Mouse (Mus musculus) left cerebral cortex, postnatal 25 days (tissue): ENCODE measurements at regions not wholly inside any gene's neighbourhood (a gene's known extent, or its start where the extent isn't known, plus 50 kb on each side); places are given as distances from the start of the nearest gene placed in this dataset.

Experiments used
- DNase-seq, 2 experiments: peaks; one replicate each; pipeline ENCODE4 v3.0.0; 2022; ENCODE audit warnings: low spot score in 2 of 2, mixed read lengths in 1 of 2
- intact Hi-C: fragments of 180-260 bp; cut with DNase I; formaldehyde crosslinking; loops from one replicate; pipeline ENCODE4 v1.15.1; 2025

GRCm38 (mm10) chr11:38618707-38619106 lies 1382.9 kb upstream of the Tenm2 start:
- no peak for DNase-seq
- intact Hi-C loops = no loop called here

DNA sequence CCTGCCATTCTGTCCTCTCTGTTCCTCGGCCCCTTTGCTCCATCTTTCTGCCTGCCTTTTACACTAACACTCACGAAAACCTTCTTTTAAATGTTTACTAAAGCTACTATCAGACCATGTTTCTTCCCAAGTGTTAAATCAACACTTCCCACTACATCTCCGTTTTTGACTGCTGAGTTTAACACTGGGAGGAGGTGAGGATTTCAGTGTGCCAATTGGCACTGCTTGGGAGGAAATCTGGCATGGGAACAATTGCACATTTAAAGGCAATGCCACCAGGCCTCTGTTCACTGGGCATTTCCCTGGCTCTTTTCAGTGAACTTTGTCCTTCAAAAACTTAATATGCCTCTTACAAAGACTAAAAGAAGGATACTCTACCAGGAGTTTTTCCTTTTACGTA lies 1365.2 kb upstream of the Tenm2 start:
- intact Hi-C loops = no loop called here
- peak; percentile 20 to 69 for DNase-seq

DNA sequence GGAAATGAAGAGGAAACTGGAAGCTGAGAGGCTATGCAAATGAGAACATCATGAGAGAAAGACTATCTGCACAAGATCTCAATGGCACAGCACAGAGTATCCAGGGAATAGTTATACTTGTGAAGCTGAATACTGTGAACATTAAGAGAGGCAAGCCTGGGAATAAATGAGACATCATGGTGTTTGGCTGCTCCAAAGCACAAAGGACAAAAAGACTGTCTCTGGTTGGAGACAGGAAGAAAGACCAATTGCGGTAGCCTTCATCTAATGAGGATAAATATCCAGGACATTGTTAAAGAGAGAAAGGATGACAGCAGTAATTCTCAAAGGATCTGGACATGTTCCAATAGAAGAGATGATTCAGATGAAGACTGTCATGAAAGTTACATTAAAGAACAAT lies 1332.8 kb upstream of the Tenm2 start:
- intact Hi-C loops = no loop called here
- no peak for DNase-seq

GRCm38 (mm10) chr11:38543893-38544292 lies 1308.1 kb upstream of the Tenm2 start:
- no peak for DNase-seq
- intact Hi-C loops = no loop called here

DNA sequence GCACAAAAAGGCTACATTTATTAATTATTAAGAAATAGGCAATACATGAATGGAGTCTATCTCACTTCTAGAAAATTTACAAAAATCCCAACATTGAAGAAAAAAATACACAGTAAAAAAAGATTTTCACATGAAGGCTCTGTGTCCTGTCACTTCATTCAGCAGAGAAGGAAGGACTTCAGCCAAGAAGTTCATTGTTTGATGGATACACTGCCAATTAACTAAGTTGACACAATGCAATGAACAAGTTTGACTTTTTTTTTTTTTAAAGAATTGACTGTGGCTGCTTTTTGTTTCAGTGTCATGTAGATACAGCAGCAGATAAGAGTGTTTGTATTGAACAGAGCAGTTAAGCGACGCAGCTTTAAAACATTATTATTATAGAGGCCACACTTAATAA lies 1304.3 kb upstream of the Tenm2 start:
- no peak for DNase-seq
- intact Hi-C loops = no loop called here

DNA sequence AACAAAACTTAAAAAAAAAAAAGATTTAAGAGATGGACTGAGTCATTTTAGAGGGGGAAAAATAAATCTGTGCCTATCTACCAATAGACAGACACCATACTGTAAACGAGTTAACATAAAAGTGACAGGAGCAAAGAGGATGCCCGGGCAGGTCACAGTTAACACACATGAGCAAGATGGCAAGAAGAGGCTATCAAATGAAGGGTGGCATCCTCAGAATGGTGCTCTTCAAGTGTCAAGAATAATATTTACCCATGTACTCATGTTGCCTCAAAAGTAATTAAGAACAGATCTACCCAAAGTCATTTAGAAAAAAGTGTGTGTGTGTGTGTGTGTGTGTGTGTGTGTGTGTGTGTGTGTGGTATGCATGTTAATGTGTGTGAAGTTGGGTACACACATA lies 1296.5 kb upstream of the Tenm2 start:
- intact Hi-C loops = no loop called here

GRCm38 (mm10) chr11:38509676-38510075 lies 1273.9 kb upstream of the Tenm2 start:
- DNase-seq = no peak
- intact Hi-C loops = no loop called here

More for the DNA sequence above, 1296.5 kb upstream of the Tenm2 start:
- DNase-seq = no peak

GRCm38 (mm10) chr11:38464239-38464596 lies 1228.5 kb upstream of the Tenm2 start:
- DNase-seq = no peak
- intact Hi-C loops = no loop called here

- intact Hi-C loops = no loop called here
Measured at GRCm38 (mm10) chr11:38463568-38464238, 1227.9 kb upstream of the Tenm2 start.

DNA sequence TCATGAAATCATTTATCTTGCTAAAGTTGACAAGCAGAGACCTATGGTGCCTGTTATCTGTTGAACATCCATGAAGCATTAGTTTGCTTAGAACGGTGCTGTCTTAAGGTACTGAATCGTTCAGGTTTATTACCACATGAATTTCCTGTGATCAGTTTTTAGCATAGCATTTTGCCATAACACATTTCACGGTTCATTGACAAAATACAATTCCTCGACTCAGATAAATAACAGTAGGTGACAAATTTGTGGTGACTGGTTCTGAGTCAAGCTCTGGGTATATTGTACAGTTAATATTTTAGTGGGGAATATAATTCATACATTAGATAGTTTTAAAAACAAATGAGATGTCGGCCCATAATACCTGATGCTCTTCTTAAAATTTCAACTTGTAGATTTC lies 1207.5 kb upstream of the Tenm2 start:
- no peak for DNase-seq
- intact Hi-C loops = no loop called here

More at GRCm38 (mm10) chr11:38463568-38464238, 1227.9 kb upstream of the Tenm2 start:
- no peak for DNase-seq

GRCm38 (mm10) chr11:38410302-38410701 lies 1174.5 kb upstream of the Tenm2 start:
- no peak for DNase-seq
- intact Hi-C loops = no loop called here

DNA sequence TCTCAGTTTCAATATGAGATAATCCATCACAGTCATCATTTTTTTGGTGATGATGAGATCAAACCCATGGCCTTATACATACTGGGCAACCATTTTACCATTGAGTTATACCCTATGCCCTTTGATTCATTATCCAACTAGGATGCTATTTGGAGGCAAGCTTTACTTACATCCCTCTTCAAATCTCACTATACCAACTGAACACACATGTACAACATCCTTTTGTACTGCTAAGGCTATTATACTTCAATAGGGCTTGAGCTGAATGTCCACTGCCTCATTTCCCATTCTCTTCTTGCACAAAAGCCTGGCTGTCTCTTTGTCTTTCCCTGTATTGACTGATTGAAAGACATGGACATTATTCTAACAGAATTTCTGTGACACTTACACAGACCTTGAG lies 1162.0 kb upstream of the Tenm2 start:
- no peak for DNase-seq
- intact Hi-C loops = no loop called here

- no peak for DNase-seq
Measured at GRCm38 (mm10) chr11:38386958-38387357, 1151.2 kb upstream of the Tenm2 start.

DNA sequence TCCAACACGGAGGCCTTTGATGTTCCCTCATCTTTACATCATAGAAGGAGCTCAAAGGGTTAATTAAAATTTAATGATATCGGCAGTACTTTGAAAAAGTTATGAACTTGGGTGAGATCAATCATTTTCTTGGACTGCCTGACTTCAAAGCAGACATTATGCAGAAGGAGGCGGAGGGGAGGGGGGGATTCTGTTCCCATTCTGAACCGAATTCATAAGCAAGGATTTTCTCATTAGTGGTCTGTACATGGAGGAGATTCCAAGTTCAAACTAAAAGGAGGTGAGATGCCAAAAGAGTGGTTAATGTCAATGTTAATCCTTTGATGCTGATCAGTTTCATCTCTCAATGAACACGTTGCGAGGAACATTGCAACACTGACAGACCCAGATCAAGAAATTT lies 1110.7 kb upstream of the Tenm2 start:
- intact Hi-C loops = no loop called here
- DNase-seq = no peak

More at GRCm38 (mm10) chr11:38386958-38387357, 1151.2 kb upstream of the Tenm2 start:
- intact Hi-C loops = no loop called here

- no peak for DNase-seq
- intact Hi-C loops = no loop called here
Measured at GRCm38 (mm10) chr11:38335411-38335810, 1099.6 kb upstream of the Tenm2 start.

GRCm38 (mm10) chr11:38297693-38298092 lies 1061.9 kb upstream of the Tenm2 start:
- DNase-seq = no peak
- intact Hi-C loops = no loop called here

- peak in 1 of 2 experiments; percentile 1 for DNase-seq
- intact Hi-C loops = no loop called here
Measured at GRCm38 (mm10) chr11:38291289-38291688, 1055.5 kb upstream of the Tenm2 start.

DNA sequence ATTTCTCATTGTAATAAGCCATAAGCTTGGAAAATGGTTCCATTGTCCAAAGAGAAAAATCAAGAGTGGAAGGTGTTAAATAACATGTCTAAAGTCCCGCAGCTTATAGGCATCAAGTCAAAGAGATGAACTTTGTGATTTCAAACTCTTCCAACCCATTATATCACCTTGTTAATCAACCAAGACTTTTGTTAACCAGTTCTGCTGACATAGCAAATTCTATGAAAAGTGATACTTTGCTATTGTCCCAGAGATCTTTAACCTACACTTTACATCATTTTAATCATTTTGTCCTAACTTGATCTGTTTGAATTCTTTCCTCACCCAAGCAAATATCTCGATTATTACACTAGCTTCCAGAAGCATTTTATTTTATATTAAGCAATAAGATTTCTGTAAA lies 1045.2 kb upstream of the Tenm2 start:
- intact Hi-C loops = no loop called here
- DNase-seq = no peak
